Mouse (Mus musculus) myocyte (in vitro differentiated cells): Measurements from ENCODE around the gene Mapkapk5.

Experiments
- CEBPB ChIP-seq: IDR thresholded peaks from 2 replicates; pipeline ENCODE4 v1.6.1; 2011; ENCODE audit warnings: mild to moderate bottlenecking, moderate library complexity; ENCODE audit not compliant: poor library complexity, insufficient read depth, severe bottlenecking
- E2F4 ChIP-seq: IDR thresholded peaks from one replicate; pipeline ENCODE4 v1.6.1; 2011; ENCODE audit warnings: mild to moderate bottlenecking, control low read depth, moderate library complexity; ENCODE audit not compliant: insufficient read depth
- MAX ChIP-seq: IDR thresholded peaks from one replicate; pipeline ENCODE4 v1.6.1; 2011; ENCODE audit warnings: low read depth, mild to moderate bottlenecking, control low read depth
- MYOD1 ChIP-seq, 3 experiments: IDR thresholded peaks; one replicate each; pipeline ENCODE4 v1.6.1; 2011; ENCODE audit warnings: control low read depth in 2 of 3, low read depth in 2 of 3, mild to moderate bottlenecking in 2 of 3, moderate library complexity in 1 of 3; ENCODE audit not compliant: insufficient read length in 2 of 3, control insufficient read depth in 1 of 3
- MYOG ChIP-seq, 3 experiments: IDR thresholded peaks; one replicate each; pipeline ENCODE4 v1.6.1; 2011; ENCODE audit warnings: control low read depth in 2 of 3, low read depth in 2 of 3, mild to moderate bottlenecking in 2 of 3; ENCODE audit not compliant: insufficient read length in 2 of 3, control insufficient read depth in 1 of 3, insufficient read depth in 1 of 3
- POLR2A ChIP-seq: IDR thresholded peaks from one replicate; pipeline ENCODE4 v1.6.1; 2011; ENCODE audit warnings: low read depth, mild to moderate bottlenecking, control low read depth, moderate library complexity; ENCODE audit not compliant: insufficient read length
- POLR2AphosphoS2 ChIP-seq: IDR thresholded peaks from one replicate; pipeline ENCODE4 v1.6.1; 2011; ENCODE audit warnings: low read depth, control low read depth; ENCODE audit not compliant: insufficient read length
- REST ChIP-seq: IDR thresholded peaks from one replicate; pipeline ENCODE4 v1.6.1; 2011; ENCODE audit warnings: mild to moderate bottlenecking, control low read depth, moderate library complexity; ENCODE audit not compliant: insufficient read depth, insufficient read length
- SRF ChIP-seq: IDR thresholded peaks from one replicate; pipeline ENCODE4 v1.6.1; 2011; ENCODE audit warnings: low read depth; ENCODE audit not compliant: control insufficient read depth, insufficient read length
- TCF12 ChIP-seq: IDR thresholded peaks from one replicate; pipeline ENCODE4 v1.6.1; 2011; ENCODE audit warnings: mild to moderate bottlenecking, control low read depth; ENCODE audit not compliant: poor library complexity, insufficient read depth, severe bottlenecking
- TCF3 ChIP-seq: IDR thresholded peaks from one replicate; pipeline ENCODE4 v1.6.1; 2011; ENCODE audit warnings: low read depth, control low read depth; ENCODE audit not compliant: insufficient read length
- USF1 ChIP-seq: IDR thresholded peaks from one replicate; pipeline ENCODE4 v1.6.1; 2011; ENCODE audit warnings: low read depth, mild to moderate bottlenecking, control low read depth, moderate library complexity

GRCm38 (mm10) chr5:121574145-121574544 lies 28.4 kb upstream of the Mapkapk5 start:
- TF ChIP-seq POLR2A (no peak), USF1 (no peak), CEBPB (no peak), TCF12 (no peak), E2F4 (no peak), MYOG (IDR thresholded peaks at IDR 0.05; ENCODE audit: control insufficient read depth in 1 of 3, insufficient read depth in 1 of 3, insufficient read length in 2 of 3, low read depth in 2 of 3) (no peak), REST (no peak), SRF (no peak), MYOD1 (IDR thresholded peaks at IDR 0.05; ENCODE audit: control insufficient read depth in 1 of 3, insufficient read length in 2 of 3, low read depth in 2 of 3) (no peak), MAX (no peak), POLR2AphosphoS2 (no peak), TCF3 (no peak)
